Mouse (Mus musculus) midbrain, postnatal 0 days (tissue): ENCODE measurements at regions not wholly inside any gene's neighbourhood (a gene's known extent, or its start where the extent isn't known, plus 50 kb on each side); places are given as distances from the start of the nearest gene placed in this dataset.

Source experiments
- ATAC-seq: fragments of 200-750 bp; cut with Nextera tagmentation; 2 replicates; pipeline ENCODE4 v1.8.0; 2017; ENCODE audit warnings: moderate number of reproducible peaks, mild to moderate bottlenecking, moderate TSS enrichment, moderate library complexity; ENCODE audit not compliant: low FRiP score
- DNase-seq: peaks from one replicate; pipeline ENCODE4 v3.0.0-alpha.2; 2015; ENCODE audit warnings: low spot score
- H3K27ac ChIP-seq: fragments of 300-500 bp; sonication (generic); 2 replicates; pipeline ENCODE4 v1.5.1; 2014; ENCODE audit warnings: low read depth, mild to moderate bottlenecking, low read length, mixed read lengths
- H3K27me3 ChIP-seq: fragments of 300-500 bp; sonication (generic); 2 replicates; pipeline ENCODE4 v1.6.1; 2014; ENCODE audit warnings: low read length, control low read depth, mixed read lengths; ENCODE audit not compliant: insufficient read depth
- H3K36me3 ChIP-seq: fragments of 300-500 bp; sonication (generic); 2 replicates; pipeline ENCODE4 v1.6.1; 2014; ENCODE audit warnings: low read length, control low read depth, mixed read lengths; ENCODE audit not compliant: insufficient read depth
- H3K4me1 ChIP-seq: fragments of 300-500 bp; sonication (generic); 2 replicates; pipeline ENCODE4 v1.6.1; 2014; ENCODE audit warnings: mild to moderate bottlenecking, control low read depth, antibody characterized with exemption, low read length, mixed read lengths; ENCODE audit not compliant: insufficient read depth
- H3K4me2 ChIP-seq: fragments of 300-500 bp; sonication (generic); 2 replicates; pipeline ENCODE4 v1.6.1; 2014; ENCODE audit warnings: low read depth, mild to moderate bottlenecking, low read length, mixed read lengths; ENCODE audit not compliant: poor library complexity, severe bottlenecking
- H3K4me3 ChIP-seq: fragments of 300-500 bp; sonication (generic); 2 replicates; pipeline ENCODE4 v1.5.1; 2014; ENCODE audit warnings: low read depth, mild to moderate bottlenecking, low read length, moderate library complexity
- H3K9ac ChIP-seq: fragments of 300-500 bp; sonication (generic); replicated peaks from 2 replicates; pipeline ENCODE4 v1.6.1; 2014; ENCODE audit warnings: mild to moderate bottlenecking, low read length, moderate library complexity, mixed read lengths; ENCODE audit not compliant: poor library complexity, severe bottlenecking
- H3K9me3 ChIP-seq: fragments of 300-500 bp; sonication (generic); 2 replicates; pipeline ENCODE4 v1.6.1; 2016; ENCODE audit warnings: low read length, control low read depth
- CTCF ChIP-seq: IDR thresholded peaks from 2 replicates; pipeline ENCODE4 v1.5.1; 2016; ENCODE audit warnings: antibody characterized with exemption, mild to moderate bottlenecking
- WGBS: fragments of 180-500 bp; shearing (Covaris S2); extraction: QIAGEN DNeasy Blood & Tissue Kit; methylation state at CpG from one replicate; pipeline ENCODE4 v1.1.7; 2014; 5-methylcytosine and 5-hydroxymethylcytosine counted together

GRCm38 (mm10) chr3:117520461-117520860 lies 54.2 kb upstream of the Plppr5 start:
- WGBS = 43% methylated on average over 2 of the region's 2 CpGs
- ATAC-seq (no peak), DNase-seq (peak; percentile 22)
- Histone ChIP-seq H3K9me3 (no peaks in the 10 kb centered on the region), H3K27me3 (no peaks in the 10 kb centered on the region), H3K36me3 (no peaks in the 10 kb centered on the region), H3K27ac (no peak overlapping the region), H3K9ac (no peak overlapping the region), H3K4me3 (no peak overlapping the region), H3K4me1 (no peaks in the 10 kb centered on the region), H3K4me2 (no peak overlapping the region)
- TF ChIP-seq CTCF = no peak

GRCm38 (mm10) chr3:117508090-117508489 lies 66.5 kb upstream of the Plppr5 start:
- no peak for TF ChIP-seq CTCF
- Histone ChIP-seq H3K36me3 (no peaks in the 10 kb centered on the region), H3K27me3 (no peaks in the 10 kb centered on the region), H3K4me1 (no peaks in the 10 kb centered on the region), H3K9me3 (no peaks in the 10 kb centered on the region), H3K4me3 (no peak overlapping the region), H3K27ac (no peak overlapping the region), H3K4me2 (no peak overlapping the region), H3K9ac (no peak overlapping the region)
- DNase-seq = no peak
- no peak for ATAC-seq

- H3K36me3 ChIP-seq = no peaks in the 10 kb centered on the region
- H3K27ac ChIP-seq = no peak overlapping the region
- ATAC-seq (no peak), DNase-seq (no peak)
- 43% methylated on average over 1 of the region's 1 CpGs for WGBS
- no peaks in the 10 kb centered on the region for H3K4me1 ChIP-seq
- H3K9me3 ChIP-seq = no peaks in the 10 kb centered on the region
- TF ChIP-seq CTCF = no peak
- no peaks in the 10 kb centered on the region for H3K27me3 ChIP-seq
- no peak overlapping the region for H3K4me3 ChIP-seq
- H3K9ac ChIP-seq = no peak overlapping the region
- H3K4me2 ChIP-seq = no peak overlapping the region
These were observed 68.4 kb upstream of the Plppr5 start for GRCm38 (mm10) chr3:117506151-117506723.

GRCm38 (mm10) chr3:117501107-117501506 lies 73.5 kb upstream of the Plppr5 start:
- Histone ChIP-seq H3K36me3 (no peaks in the 10 kb centered on the region), H3K4me1 (no peaks in the 10 kb centered on the region), H3K27me3 (no peaks in the 10 kb centered on the region), H3K4me2 (no peak overlapping the region), H3K9ac (no peak overlapping the region), H3K9me3 (no peaks in the 10 kb centered on the region), H3K27ac (no peak overlapping the region), H3K4me3 (no peak overlapping the region)
- 26% methylated on average over 5 of the region's 5 CpGs for WGBS
- DNase-seq (no peak), ATAC-seq (no peak)
- no peak for TF ChIP-seq CTCF

GRCm38 (mm10) chr3:117498138-117498897 lies 76.3 kb upstream of the Plppr5 start:
- DNase-seq = no peak
- TF ChIP-seq CTCF = peak; percentile 25; the same call in 1 of the 2 replicates

GRCm38 (mm10) chr3:117494118-117494517 lies 80.5 kb upstream of the Plppr5 start:
- peak; percentile 27 for TF ChIP-seq CTCF
- Histone ChIP-seq H3K9me3 (no peaks in the 10 kb centered on the region), H3K4me1 (no peaks in the 10 kb centered on the region), H3K4me2 (no peak overlapping the region), H3K27ac (no peak overlapping the region), H3K36me3 (no peaks in the 10 kb centered on the region), H3K4me3 (no peak overlapping the region), H3K27me3 (no peaks in the 10 kb centered on the region), H3K9ac (no peak overlapping the region)
- WGBS = 77% methylated on average over 2 of the region's 2 CpGs
- ATAC-seq = no peak
- peak; percentile 30 for DNase-seq

More at GRCm38 (mm10) chr3:117498138-117498897, 76.3 kb upstream of the Plppr5 start:
- Histone ChIP-seq H3K4me3 (no peak overlapping the region), H3K36me3 (no peaks in the 10 kb centered on the region), H3K4me1 (no peaks in the 10 kb centered on the region), H3K27me3 (no peaks in the 10 kb centered on the region), H3K9ac (no peak overlapping the region), H3K4me2 (no peak overlapping the region), H3K27ac (no peak overlapping the region), H3K9me3 (no peaks in the 10 kb centered on the region)
- WGBS = 85% methylated on average over 5 of the region's 5 CpGs
- no peak for ATAC-seq
